Mouse (Mus musculus) limb, embryonic 14.5 days (tissue): Measurements from ENCODE around the gene Zbtb39. TPM values are rescaled to one million over a fixed set of nuclear protein-coding genes. Genes with fewer than 3 reads are reported as not detected.
"Not testable (repeated sequence)": the region's sequence is repeated elsewhere in the genome, so short reads cannot be mapped to it uniquely, and the experiment has no call there.

Experiments used
- ATAC-seq: fragments of 200-750 bp; cut with Nextera tagmentation; 2 replicates; pipeline ENCODE4 v1.8.0; 2017; ENCODE audit warnings: low read depth, moderate number of reproducible peaks, moderate TSS enrichment; ENCODE audit not compliant: low FRiP score
- DNase-seq: peaks from one replicate; pipeline ENCODE4 v3.0.0-alpha.2; 2015; ENCODE audit warnings: low spot score
- H3K27ac ChIP-seq: fragments of 300-500 bp; sonication (generic); replicated peaks from 2 replicates; pipeline ENCODE4 v1.5.1; 2014; ENCODE audit warnings: low read depth, mild to moderate bottlenecking, low read length, moderate library complexity, mixed read lengths
- H3K27me3 ChIP-seq: fragments of 300-500 bp; sonication (generic); 2 replicates; pipeline ENCODE4 v1.6.1; 2014; ENCODE audit warnings: low read length, mixed read lengths; ENCODE audit not compliant: control insufficient read depth, insufficient read depth
- H3K36me3 ChIP-seq: fragments of 300-500 bp; sonication (generic); 2 replicates; pipeline ENCODE4 v1.6.1; 2014; ENCODE audit warnings: mild to moderate bottlenecking, low read length, moderate library complexity, mixed read lengths; ENCODE audit not compliant: control insufficient read depth, insufficient read depth
- H3K4me1 ChIP-seq: fragments of 300-500 bp; sonication (generic); 2 replicates; pipeline ENCODE4 v1.6.1; 2014; ENCODE audit warnings: antibody characterized with exemption, low read length, mixed read lengths; ENCODE audit not compliant: control insufficient read depth, insufficient read depth
- H3K4me2 ChIP-seq: fragments of 300-500 bp; sonication (generic); replicated peaks from 2 replicates; pipeline ENCODE4 v1.6.1; 2014; ENCODE audit warnings: low read depth, mild to moderate bottlenecking, low read length, moderate library complexity; ENCODE audit not compliant: severe bottlenecking
- H3K4me3 ChIP-seq: fragments of 300-500 bp; sonication (generic); replicated peaks from 2 replicates; pipeline ENCODE4 v1.5.1; 2014; ENCODE audit warnings: low read length
- H3K9ac ChIP-seq: fragments of 300-500 bp; sonication (generic); 2 replicates; pipeline ENCODE4 v1.6.1; 2014; ENCODE audit warnings: mild to moderate bottlenecking, low read depth, low read length, moderate library complexity; ENCODE audit not compliant: severe bottlenecking
- H3K9me3 ChIP-seq: fragments of 300-500 bp; sonication (generic); 2 replicates; pipeline ENCODE4 v1.6.1; 2016; ENCODE audit warnings: low read length; ENCODE audit not compliant: control insufficient read depth
- POLR2A ChIP-seq: fragments of 200-500 bp; IDR thresholded peaks from 2 replicates; pipeline ENCODE4 v1.8.0; 2012; ENCODE audit warnings: inconsistent platforms, mild to moderate bottlenecking, moderate library complexity, borderline replicate concordance; ENCODE audit not compliant: insufficient read depth, insufficient read length; ENCODE audit errors: extremely low read depth
- WGBS: fragments of 180-500 bp; shearing (Covaris S2); extraction: QIAGEN DNeasy Blood & Tissue Kit; methylation state at CpG from one replicate; pipeline ENCODE4 v1.1.7; 2014; 5-methylcytosine and 5-hydroxymethylcytosine counted together
- polyA plus RNA-seq, 2 experiments: library from polyadenylated mRNA; depleted of rRNA in 1 of 2; stranded (reverse) in 1 of 2; unstranded in 1 of 2; fragments of >200 nt; fragmentation: Nextera tagmentation in 1 of 2; extraction: Ambion mirVana in 1 of 2; gene quantifications; 2 replicates each; pipeline versions ENCODE4 v1.2.1 to v1.2.3; 2012 to 2014

The Zbtb39 gene
- polyA plus RNA-seq, 2 experiments: 4.2 to 10.7 TPM

GRCm38 (mm10) chr10:127759181-127760110 lies 20.1 kb downstream of the Zbtb39 start, which contains the start of the genes Rdh1 and Rdh16f1:
Gene Rdh1, plus strand, starts transcription at chr10:127759721.
Gene Rdh16f1, plus strand, starts transcription at chr10:127759787.
- WGBS: 50% methylated on average over 9 of the region's 9 CpGs
- DNase-seq: no peak
- Histone ChIP-seq H3K4me1 (no peaks in the 10 kb centered on the region; the same call in 1 of the 2 replicates), H3K27me3 (no peaks in the 10 kb centered on the region), H3K27ac (no peak within 1 kb of the TSS), H3K4me3 (no peak within 1 kb of the TSS), H3K4me2 (no peak within 1 kb of the TSS), H3K9ac (no peak within 1 kb of the TSS), H3K36me3 (no peaks in the 10 kb centered on the region), H3K9me3 (no peaks in the 10 kb centered on the region)
- ATAC-seq: no peak
- TF ChIP-seq POLR2A: no peak

- DNase-seq, ATAC-seq, H3K27ac ChIP-seq, H3K36me3 ChIP-seq, H3K9me3 ChIP-seq, H3K4me3 ChIP-seq, H3K9ac ChIP-seq, H3K27me3 ChIP-seq, H3K4me1 ChIP-seq, H3K4me2 ChIP-seq: not testable (repeated sequence)
- 88% methylated on average over 10 of the region's 10 CpGs for WGBS
These were observed 23.6 kb downstream of the Zbtb39 start for GRCm38 (mm10) chr10:127762926-127763325.

GRCm38 (mm10) chr10:127763914-127764680 lies 24.8 kb downstream of the Zbtb39 start:
- 61% methylated on average over 12 of the region's 12 CpGs for whole genome bisulfite sequencing
- DNase-seq: no peak
- no peak overlapping the region for H3K4me2 ChIP-seq
- H3K27me3 ChIP-seq: no peaks in the 10 kb centered on the region
- no peaks in the 10 kb centered on the region for H3K36me3 ChIP-seq
- no peak for TF ChIP-seq POLR2A
- H3K27ac ChIP-seq: no peak overlapping the region
- H3K9ac ChIP-seq: no peak overlapping the region
- H3K9me3 ChIP-seq: no peaks in the 10 kb centered on the region
- no peaks in the 10 kb centered on the region for H3K4me1 ChIP-seq
- no peak for ATAC-seq
- no peak overlapping the region for H3K4me3 ChIP-seq

- Histone ChIP-seq H3K36me3 (no peaks in the 10 kb centered on the region), H3K9me3 (no peaks in the 10 kb centered on the region), H3K4me2 (no peak overlapping the region), H3K27me3 (no peaks in the 10 kb centered on the region), H3K4me3 (no peak overlapping the region), H3K4me1 (no peaks in the 10 kb centered on the region), H3K9ac (no peak overlapping the region), H3K27ac (no peak overlapping the region)
- ATAC-seq (no peak), DNase-seq (no peak)
- 71% methylated on average over 1 of the region's 1 CpGs for WGBS
- TF ChIP-seq POLR2A: no peak
These were observed 27.2 kb downstream of the Zbtb39 start for GRCm38 (mm10) chr10:127766564-127766963.

GRCm38 (mm10) chr10:127776011-127776410 lies 36.7 kb downstream of the Zbtb39 start, which contains the start of gene Rdh9:
Gene Rdh9, plus strand, starts transcription at chr10:127776386.
- 84% methylated on average over 2 of the region's 2 CpGs for WGBS

GRCm38 (mm10) chr10:127782321-127782720 lies 43.0 kb downstream of the Zbtb39 start:
- DNase-seq, H3K9ac ChIP-seq, H3K4me3 ChIP-seq, H3K9me3 ChIP-seq, H3K4me2 ChIP-seq, ATAC-seq, H3K36me3 ChIP-seq, H3K4me1 ChIP-seq, H3K27me3 ChIP-seq, H3K27ac ChIP-seq: not testable (repeated sequence)
- 95% methylated on average over 17 of the region's 17 CpGs for WGBS

More at GRCm38 (mm10) chr10:127776011-127776410, 36.7 kb downstream of the Zbtb39 start, which contains the start of gene Rdh9:
- ATAC-seq: no peak
- H3K27me3 ChIP-seq: no peaks in the 10 kb centered on the region
- no peak within 1 kb of the TSS for H3K9ac ChIP-seq
- no peaks in the 10 kb centered on the region for H3K9me3 ChIP-seq
- H3K4me3 ChIP-seq: no peak within 1 kb of the TSS
- no peak within 1 kb of the TSS for H3K4me2 ChIP-seq
- no peaks in the 10 kb centered on the region for H3K4me1 ChIP-seq
- TF ChIP-seq POLR2A: no peak
- H3K27ac ChIP-seq: no peak within 1 kb of the TSS
- H3K36me3 ChIP-seq: no peaks in the 10 kb centered on the region
- DNase-seq: no peak

- not testable (repeated sequence) for H3K36me3 ChIP-seq, H3K27ac ChIP-seq, H3K9ac ChIP-seq, H3K4me1 ChIP-seq, H3K9me3 ChIP-seq, DNase-seq, ATAC-seq, H3K27me3 ChIP-seq, H3K4me3 ChIP-seq, H3K4me2 ChIP-seq
- WGBS: 85% methylated on average over 1 of the region's 1 CpGs
These were observed 46.1 kb downstream of the Zbtb39 start for GRCm38 (mm10) chr10:127785411-127785810.
